Mouse (Mus musculus): ENCODE measurements around the gene Olfr891.
"Not testable (repeated sequence)": the region's sequence is repeated elsewhere in the genome, so short reads cannot be mapped to it uniquely, and the experiment has no call there.

Gene Olfr891

DNA sequence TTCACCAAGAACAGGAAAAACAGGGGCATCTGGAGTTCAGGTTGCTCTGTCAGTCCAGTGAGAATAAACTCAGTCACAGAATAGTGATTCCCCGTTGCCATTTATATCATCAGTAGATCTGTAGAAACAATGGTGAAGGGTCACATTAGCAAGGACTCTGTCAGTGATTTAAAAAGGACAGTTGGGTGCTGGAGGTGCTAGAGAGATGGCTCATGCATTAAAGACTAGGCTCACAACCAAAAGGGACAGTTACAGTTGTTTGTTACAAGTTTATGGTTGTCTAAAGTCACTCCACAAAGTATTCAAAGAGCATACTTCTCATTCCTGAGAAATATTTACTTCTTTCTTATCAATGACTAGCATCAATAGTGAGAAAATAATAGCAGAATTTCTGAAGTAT lies at the start of gene Olfr891:
Olfr891 (minus strand) TSS at position 101 of the 400 bp plus-strand sequence.
- no peak for DNase-seq (ENCODE audit: low spot score)

DNA sequence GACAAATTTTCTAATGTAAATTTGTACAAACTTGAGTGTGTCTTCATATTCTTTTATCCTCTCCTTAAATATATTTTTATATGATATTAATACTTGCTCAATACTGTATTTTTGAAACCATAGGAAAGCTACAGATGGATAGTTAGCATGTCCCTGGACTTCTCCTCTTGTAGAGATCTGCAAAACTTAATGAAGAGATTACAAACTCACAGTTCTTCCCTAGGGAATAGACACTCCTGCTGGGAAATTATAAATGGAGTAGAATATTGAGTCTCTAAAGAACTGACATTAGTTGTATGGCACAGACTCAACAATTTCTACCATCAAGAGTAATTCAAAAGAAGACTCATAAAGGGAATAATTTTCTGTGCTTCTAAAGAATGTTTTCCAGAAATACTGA lies 37.1 kb upstream of the Olfr891 start, which contains the start of gene Olfr894:
Olfr894 (plus strand) TSS at position 301 of the 400 bp plus-strand sequence.
- no peak for DNase-seq (ENCODE audit: low spot score)

DNA sequence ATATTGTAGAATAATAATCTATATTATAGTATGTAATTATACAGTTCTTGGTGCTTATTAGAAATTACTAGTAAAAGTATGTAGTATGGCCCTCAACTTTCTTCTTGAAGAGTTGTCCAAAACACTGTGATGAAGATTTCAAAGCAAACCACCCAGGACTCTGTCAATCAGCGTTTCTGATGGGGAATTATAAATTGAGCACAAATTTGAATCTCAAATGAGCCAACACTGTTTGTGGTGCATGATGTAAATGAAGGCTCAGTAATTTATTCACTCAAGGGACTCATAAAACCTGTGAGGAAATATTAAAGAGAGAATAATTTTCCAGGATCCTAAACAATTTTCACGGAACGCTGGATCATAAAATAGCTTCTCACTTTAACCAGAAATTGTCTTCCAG lies 27.4 kb upstream of the Olfr891 start, which contains the start of gene Olfr893:
Olfr893 (plus strand) TSS at position 301 of the 400 bp plus-strand sequence.
- DNase-seq (ENCODE audit: low spot score): no peak

DNA sequence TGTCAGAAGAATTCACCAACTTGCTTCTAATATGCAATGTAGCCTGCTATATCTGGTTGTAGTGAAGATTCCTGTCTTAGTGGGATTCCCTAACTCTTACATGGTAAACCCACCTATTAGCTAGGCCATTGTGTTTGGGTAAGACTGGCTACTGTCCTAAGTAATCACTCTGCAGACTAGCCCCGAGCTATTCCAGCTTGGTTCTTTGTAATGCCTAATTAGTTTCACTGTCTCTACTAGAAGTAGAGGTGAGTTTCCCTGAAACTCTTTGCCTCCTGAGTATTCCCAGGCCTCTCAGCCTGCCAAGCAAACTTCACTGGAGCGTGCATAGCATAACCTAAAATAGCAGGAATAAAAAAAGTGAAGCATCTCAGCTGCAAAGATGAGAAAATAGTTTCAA lies 12.3 kb downstream of the Olfr891 start:
- DNase-seq (ENCODE audit: low spot score): not testable (repeated sequence)

DNA sequence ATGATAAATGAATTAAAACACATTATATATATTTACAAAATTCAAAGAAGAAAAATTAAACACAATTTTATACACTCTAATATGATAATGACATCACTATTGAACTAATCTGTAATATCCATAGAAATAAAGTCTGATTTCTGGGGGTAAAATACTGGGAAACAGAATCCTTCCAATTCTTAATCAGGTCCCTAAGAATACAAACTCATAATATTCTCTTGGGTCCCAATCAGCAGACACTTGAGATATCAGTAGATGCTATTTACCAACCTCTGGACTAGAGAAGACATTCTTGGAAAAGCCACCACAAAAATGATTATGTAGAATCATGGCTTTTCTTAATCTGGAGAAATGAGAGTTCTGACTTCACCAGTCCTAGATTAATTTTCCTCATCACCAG lies 38.4 kb downstream of the Olfr891 start, which contains the start of gene Olfr890:
Olfr890 (plus strand) TSS at position 301 of the 400 bp plus-strand sequence.
- DNase-seq (ENCODE audit: low spot score): no peak
